Mouse (Mus musculus) cerebellum, adult 11-12 months (tissue): ENCODE results near the gene Gm11238.
"Not testable (repeated sequence)": the region's sequence is repeated elsewhere in the genome, so short reads cannot be mapped to it uniquely, and the experiment has no call there.

Experiments
- DNase-seq: peaks from one replicate; pipeline ENCODE4 v3.0.0; 2022

Gm11238 gene

GRCm38 (mm10) chr4:73607581-73607980, at the start of gene Gm11238:
Gm11238 (plus strand) TSS chr4:73607881.
- DNase-seq: not testable (repeated sequence)

- DNase-seq: no peak
These were observed 8.4 kb upstream of the Gm11238 start for GRCm38 (mm10) chr4:73599248-73599647.

GRCm38 (mm10) chr4:73622684-73623083, 15.0 kb downstream of the Gm11238 start, which contains the start of gene Gm11237:
Gm11237 (plus strand) TSS chr4:73622984.
- not testable (repeated sequence) for DNase-seq

GRCm38 (mm10) chr4:73637821-73638220, 30.1 kb downstream of the Gm11238 start, which contains the start of gene Gm11236:
Gm11236 (plus strand) TSS chr4:73638121.
- DNase-seq: not testable (repeated sequence)

GRCm38 (mm10) chr4:73661864-73662263, 54.2 kb downstream of the Gm11238 start:
- DNase-seq: not testable (repeated sequence)

GRCm38 (mm10) chr4:73668054-73668453, 60.4 kb downstream of the Gm11238 start, which contains the start of gene Gm11239:
Gm11239 (plus strand) TSS chr4:73668354.
- not testable (repeated sequence) for DNase-seq

- DNase-seq: not testable (repeated sequence)
These were observed 75.5 kb downstream of the Gm11238 start, which contains the start of gene Gm428 for GRCm38 (mm10) chr4:73683216-73683615. Gm428 (plus strand) TSS chr4:73683516.
